Mouse (Mus musculus) lung, postnatal 25 days (tissue): ENCODE measurements at regions not wholly inside any gene's neighbourhood (a gene's known extent, or its start where the extent isn't known, plus 50 kb on each side); places are given as distances from the start of the nearest gene placed in this dataset.

Source experiments
- DNase-seq: peaks from one replicate; pipeline ENCODE4 v3.0.0; 2022; ENCODE audit warnings: low spot score

DNA sequence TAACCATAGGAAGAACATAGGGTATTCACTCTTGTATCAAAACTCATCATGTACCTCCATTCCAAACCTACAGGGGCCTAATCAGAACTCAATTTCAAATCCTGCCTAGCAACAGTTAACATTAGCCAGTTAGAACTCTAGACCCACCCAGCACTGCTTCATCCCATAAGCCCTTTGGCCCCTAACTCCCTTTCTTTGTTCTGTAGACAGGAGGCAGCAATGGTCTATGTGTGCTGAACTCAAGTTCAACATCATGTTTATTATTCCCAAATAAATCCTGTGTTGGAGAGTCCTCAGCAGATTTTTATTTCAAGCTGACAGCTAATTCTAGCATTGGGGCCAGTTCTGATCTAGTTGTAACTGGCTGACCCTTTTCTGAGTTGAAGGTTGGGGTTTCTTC lies 112.2 kb downstream of the Ipo8 start:
- no peak for DNase-seq

DNA sequence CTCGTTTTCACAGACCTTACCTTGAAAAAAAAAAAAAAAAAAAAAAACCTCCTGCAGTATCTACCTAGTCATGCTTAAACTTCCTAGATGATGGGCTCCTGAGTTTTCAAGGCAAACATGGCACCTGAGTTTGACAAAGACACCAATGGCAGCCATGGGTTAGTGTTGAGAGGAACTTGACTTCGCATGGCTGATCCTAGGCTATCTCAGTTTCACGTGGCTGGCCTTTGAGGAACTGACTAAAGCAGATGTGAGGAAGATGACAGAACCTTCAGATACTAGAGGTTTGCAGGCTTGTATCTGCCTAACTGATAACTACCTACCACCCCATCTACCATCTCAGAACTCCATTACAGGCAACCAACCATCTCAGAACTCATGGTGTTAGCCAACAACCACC lies 120.9 kb downstream of the Ipo8 start:
- no peak for DNase-seq

DNA sequence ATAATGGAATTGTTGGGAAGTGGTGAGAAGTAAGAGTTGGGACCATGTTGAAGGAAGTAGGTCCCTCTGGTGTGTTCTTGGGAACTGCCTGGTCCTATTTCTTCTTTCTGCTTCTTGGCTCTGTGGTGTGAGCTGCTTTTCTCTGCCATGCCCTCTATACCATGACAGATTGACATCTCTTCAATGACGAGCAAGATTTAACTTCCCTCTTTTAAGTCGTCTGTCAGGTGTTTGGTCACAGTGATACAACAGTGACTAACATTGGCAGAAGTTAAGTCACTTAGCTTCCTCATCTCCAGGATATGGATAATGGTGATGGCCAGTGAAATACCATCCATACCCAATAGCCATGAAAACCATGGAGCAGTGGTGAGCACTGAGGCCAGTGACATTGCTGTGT lies 122.9 kb downstream of the Ipo8 start:
- DNase-seq: no peak

DNA sequence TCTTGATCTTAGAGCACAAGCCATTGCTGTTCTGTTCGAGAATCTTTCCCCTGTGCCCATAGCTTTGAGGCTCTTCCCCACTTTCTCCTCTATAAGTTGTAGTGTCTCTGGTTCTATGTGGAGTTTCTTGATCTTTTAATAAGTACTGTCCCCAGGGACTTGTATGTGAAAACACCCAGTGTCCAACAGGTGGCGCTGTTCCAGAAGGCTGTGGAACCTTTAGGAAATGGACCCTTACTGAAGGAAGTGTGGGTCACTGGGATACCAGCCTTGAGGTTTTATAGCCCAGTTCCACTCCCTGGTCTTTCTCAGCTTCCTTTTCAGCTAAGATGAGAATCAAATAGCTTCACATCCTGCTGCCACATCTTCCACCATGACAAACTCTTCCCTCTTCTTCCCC lies 125.6 kb downstream of the Ipo8 start:
- DNase-seq: peak; percentile 14

DNA sequence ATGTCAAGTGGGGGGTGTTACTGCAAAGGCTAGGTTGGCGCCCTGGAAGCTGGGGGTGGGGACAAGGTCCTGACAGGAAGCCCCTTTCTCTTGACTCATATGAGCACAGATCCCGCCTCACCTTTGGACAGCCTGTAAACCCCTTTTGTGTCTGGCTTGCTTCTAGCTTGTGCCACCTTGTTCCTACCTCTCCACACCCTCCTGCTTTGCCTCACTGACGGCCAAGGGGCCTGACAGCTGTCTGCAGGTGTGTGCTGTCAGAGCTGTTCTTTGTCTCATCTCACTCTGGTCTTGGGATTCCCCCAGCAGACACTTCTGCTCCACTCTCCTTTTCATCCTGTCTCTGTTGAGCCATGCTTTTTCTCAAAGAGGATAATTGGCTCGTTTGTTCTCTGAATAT lies 137.9 kb downstream of the Ipo8 start:
- DNase-seq: no peak

DNA sequence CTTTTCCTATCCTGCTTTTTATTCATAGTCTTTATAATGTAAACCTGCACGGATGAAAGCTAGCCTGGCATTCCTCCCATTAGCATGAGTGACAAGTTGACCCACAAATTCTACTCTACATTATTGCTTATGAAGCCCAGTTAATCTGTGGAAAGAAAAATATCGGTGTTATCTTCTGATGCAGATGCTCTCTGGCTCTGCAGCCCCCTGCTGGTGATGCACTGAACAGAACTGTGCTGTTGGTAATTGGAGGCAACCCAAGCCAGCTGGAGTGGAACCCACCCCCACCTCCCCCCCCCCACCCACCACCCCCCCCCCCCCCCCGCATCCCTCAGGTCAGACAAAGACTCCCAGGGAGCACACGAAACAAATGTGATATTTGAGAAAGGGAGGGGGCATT lies 143.5 kb downstream of the Ipo8 start:
- peak; percentile 52 for DNase-seq

DNA sequence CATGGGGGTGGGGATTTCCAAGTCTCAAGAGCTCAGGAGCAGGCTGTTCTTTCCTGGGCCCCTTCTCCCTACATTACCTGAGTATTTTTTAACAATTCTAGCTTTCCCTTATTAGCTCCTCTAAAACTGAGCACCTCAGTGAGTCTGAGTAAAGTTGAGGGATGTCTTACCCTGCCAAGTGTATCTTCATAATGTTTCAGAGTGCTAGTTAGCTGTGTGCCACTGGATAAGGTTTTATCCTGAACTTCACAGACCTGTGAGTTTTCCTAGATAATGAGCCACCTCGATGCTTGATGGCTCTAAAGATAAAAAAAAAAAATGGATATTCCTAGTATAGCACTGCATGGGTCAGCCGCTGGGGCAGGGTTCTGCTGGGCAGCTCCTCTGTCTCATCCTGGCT lies 171.1 kb downstream of the Ipo8 start:
- no peak for DNase-seq

DNA sequence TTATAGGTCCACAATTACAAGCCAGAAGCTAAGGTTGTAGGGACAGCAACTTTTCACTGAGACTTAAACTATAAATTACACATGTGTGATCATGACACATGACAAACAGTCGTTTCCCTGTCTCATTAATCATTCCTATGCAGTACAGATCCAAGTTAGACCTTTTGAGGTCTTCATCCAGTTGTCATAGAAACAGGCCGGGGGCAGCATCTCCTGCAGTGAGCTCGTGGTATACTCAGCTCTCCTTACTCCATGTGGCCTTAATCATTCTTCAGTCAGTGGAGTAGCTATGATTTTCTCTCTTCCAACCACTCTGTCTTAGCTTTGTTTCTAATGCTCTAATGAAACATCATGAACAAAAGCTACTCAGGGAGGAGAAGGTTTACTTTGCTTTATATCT lies 178.1 kb downstream of the Ipo8 start:
- DNase-seq: no peak

DNA sequence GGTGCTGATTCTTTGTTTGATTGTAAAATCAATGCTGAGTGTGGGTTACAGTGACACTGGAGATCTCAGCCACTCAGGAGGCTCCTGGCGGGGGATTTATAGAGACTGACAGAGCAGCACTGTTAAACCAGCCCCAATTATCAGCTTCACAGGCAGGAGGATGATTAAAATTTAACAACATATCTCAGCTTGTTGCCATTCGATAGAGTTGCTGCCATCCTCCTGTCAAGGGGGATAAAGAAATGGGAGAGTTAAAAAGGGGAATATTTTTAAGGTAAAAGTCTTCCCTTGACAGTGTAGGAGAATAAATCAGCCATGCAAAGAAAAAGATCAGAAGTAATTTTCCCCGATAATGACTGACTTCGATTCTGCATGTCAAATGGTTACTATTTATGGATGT lies 178.8 kb downstream of the Ipo8 start:
- no peak for DNase-seq

DNA sequence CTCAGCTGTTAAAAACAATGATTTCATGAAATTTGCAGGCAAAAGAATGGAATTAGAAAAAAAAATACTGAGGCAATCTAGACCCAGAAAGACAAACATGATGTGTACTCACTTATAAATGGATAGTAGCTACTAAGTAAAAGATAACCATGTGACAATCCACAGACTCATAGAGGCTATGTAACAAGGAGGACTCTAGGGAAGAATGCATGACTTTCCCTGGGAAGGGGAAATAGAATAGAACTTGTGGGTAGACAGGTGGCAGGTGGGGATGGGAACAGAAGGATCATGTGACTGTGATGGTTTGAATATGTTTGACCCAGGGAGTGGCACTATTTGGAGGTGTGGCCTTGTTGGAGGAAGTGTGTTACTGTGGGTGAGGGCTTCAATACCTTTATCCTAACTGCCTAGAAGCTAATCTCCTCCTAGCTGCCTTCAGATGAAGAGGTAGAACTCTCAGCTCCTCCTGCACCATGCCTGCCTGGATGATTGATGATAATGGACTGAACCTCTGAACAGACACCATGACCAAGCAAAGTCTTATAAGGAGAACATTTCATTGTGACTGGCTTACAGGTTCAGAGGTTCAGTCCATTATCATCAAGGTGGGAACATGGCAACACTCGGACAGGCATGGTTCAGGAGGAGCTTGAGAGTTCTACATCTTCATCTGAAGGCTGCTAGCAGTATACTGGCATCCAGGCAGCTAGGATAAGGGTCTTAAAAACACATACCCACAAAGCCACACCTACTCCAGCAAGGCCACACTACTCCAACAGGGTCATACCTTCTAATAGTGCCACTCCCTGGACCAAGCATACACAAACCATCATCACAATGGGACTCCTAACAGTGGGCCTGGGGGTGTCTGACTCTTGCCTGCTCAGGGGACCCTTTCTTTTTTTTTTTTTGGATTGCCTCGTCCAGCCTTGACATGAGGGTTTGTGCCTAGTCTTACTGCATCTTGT lies 183.6 kb downstream of the Ipo8 start:
- no peak for DNase-seq

DNA sequence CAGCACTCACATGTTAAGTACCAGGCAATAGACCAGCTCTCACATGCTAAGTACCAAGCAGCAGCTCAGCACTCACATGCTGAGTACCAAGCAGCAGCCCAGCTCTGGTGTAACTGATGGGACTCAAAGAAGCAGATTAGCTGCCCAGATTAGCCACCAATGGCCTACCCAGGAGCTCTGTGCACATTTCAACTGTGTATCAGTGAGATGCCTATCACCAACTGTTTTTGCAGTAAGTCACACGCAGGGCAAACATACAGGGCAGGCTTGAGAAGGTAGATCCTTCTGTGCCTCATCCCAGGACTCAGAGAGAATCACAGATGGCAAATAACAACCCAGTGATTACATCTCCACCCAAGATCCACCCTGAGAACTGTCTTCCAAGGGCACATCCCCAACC lies 190.7 kb downstream of the Ipo8 start:
- DNase-seq: no peak

DNA sequence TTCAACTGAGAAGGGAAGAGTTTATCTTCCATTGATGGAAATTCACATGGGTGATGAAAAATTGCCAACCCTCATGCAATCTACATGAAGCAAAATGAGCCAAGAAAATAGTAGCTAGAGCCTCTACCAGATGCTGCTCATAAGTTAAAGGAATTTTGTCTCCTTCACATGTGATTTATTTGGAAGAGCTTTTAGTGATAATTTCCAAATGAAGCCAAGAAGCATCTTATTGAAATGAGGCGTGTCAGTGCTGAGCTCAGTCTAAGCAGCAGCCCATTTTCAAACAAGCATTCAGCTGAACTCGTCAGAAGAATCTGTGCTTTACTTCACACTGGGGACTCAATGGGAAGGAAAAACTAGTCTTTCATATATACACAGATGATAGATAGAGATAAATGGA lies 190.0 kb upstream of the Tmtc1 start:
- DNase-seq: no peak

DNA sequence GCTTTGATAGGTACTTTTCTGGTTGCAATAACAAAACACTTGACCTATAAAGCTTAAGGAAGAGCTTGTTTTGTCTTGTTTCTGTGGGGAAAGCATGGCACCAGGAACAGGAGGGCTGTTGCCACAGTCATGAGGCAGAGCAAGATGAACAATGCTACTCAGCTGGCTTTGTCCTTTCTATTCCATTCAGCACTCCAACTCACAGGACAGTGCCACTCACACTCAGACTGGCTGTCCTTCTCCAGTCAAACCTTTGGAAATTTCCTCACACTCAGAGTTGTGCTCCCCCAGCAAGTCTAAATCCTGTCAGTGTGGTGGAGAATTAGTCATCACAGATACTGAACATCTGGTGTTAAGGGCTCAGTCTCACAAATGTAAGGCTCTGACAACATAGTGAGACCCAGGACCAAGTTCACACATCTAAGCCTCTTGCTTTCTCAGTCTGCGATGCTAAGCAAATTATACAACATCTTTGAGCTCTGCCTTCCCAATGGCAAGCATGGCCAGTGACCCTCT lies 183.0 kb upstream of the Tmtc1 start:
- no peak for DNase-seq

DNA sequence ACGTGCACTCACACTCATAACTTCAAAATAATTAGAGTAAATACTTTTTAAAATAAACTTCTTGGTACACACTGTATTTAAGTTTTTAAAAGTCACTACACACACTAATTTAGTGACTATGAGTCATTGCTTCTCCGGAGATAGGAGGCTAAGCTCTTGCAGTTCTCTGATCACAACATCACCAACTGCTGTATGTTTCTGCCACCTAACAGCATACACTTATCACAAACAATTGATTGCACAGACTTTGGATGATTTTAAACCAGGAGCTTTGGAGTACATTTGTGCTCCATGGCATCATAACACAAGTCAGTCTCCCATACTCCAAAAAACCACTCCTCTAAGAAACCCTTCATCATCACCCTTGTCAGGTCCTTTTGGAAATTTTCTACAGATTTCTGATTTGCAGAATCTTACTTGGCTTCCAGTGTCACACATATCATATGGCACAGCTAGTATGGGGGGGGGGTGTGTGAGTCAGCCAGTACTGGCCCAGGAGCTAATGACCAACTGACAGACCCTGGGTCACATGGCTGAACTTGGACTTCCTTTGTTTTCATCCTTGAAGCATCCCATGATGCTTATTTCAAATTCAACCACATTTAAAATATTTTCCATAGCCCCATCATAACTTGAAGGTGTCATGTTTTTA lies 179.1 kb upstream of the Tmtc1 start:
- DNase-seq: no peak

DNA sequence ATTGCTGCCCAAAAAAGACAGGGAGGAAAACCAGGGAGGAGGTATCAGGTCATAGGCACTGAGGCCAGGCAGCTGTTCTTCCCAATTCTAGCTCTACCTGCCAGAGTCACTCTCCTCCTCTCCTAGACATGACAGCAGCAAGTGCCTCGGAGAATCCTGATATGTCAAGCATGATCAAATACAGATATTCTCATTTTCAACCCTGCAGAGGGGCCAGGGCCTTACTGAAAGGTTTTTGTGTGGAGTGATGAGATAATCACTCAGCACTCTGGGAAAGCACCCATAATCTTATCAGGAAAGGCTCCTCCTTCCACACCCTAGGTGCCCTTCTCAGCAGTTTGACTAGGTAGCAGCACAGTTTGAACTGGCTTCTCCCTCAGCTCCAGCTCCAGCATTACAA lies 175.8 kb upstream of the Tmtc1 start:
- DNase-seq: no peak

DNA sequence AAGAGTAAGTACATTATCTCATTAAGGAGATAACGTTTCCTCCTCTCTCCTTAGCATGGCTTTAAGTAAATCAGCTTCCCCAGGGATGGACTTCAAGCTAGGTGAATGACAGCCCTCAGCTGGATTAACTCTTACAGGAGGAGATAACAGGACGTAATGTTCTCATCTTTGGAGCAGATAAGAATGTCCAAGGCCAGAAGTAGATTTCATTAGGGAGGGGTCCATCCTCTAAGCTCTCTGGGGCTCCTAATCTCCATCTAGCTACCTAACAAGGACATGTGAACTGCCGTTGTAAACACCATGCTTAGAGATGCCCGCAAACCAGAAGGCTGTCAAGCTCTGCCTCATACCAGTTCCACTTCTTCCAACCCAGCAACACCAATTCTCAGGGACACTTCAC lies 171.7 kb upstream of the Tmtc1 start:
- no peak for DNase-seq

DNA sequence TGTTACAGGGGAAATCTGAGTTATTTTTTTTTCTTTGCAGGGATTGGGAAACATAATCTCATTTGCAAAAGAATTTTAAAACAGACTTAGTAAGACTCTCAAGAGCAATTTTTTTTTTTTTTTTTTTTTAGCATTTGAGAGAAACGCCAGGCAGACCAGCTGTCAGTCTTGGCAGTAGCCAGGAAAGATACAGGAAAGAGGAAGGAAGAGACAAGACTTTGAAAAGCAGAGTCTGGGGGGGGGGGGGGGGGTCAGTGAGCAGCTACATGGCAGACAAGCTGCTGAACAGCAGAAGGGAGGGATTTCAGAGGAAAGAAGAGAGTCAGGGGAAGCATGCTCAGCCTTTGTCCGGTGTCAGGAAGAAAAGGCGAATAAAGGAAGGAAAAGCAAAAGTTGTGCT lies 171.3 kb upstream of the Tmtc1 start:
- no peak for DNase-seq

DNA sequence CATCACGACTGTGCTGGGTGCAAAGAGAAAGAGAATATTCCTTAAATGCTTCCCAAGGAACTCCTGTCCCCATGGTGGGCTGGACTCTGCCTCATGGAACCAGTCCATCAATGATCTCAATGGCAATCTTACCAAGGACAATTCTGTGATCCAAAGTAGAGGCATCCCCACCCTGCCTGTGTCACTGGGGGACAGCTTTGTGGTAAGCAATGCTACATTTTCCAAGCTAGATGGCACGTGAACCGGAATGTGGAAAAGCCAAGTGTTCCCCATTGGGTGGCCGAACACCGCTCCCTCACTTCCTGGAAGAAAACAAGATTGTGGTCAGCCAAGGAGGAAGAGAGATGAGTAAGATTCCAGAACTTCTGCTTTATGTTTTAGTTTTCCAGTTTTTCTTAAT lies 164.7 kb upstream of the Tmtc1 start:
- DNase-seq: no peak

DNA sequence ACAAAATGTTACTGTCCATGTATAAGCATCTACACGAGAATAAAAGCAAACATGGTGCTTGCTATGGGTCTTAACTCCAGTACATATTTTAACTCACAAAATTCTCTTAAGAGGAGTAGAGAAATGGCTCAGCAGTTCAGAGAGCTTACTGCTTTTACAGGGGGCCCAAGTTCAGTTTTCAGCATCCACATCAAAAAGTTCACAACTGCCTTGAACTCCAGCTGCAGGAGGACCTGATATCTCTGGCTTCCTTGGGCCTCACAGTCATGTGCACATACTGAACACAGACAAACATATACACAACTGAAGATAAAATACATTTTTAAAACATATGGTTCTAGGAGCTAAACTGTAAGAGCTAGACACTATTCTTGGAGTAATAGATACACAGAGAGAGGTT lies 161.0 kb upstream of the Tmtc1 start:
- DNase-seq: no peak

DNA sequence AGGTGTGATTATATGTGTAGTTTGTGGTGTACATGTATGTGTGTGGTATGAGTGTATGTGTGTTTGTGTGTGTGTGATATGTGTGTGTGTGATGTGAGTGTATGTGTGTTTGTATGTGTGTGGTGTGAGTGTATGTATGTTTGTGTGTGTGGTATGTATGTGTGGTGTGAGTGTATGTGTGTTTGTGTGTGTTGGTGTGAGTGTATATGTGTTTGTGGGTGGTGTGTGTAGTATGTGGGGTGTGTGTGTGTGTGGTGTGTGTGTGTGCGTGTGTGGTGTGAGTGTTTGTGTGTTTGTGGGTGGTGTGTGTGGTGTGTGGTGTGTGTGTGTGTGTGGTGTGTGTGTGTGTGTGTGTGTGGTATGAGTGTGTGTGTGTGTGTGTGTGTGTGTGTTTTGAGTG lies 160.6 kb upstream of the Tmtc1 start:
- no peak for DNase-seq

DNA sequence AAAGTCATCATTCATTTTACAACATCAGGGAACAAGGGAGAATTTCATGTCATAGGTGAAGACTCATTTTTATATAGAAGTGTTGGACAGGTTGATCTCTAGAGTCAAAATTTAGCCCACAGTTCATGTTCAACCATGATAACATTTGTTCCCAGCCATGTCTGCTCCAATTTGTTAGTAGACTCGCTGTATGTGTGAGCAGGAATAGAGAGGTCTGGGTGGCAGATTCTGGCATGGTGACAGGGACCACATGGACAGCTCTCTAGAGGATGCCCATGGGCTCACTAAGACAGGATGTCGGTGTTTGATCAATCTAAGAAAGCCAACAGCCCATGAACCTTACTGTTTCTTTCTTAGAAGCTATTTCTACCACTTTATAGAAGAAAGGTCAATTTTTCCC lies 159.7 kb upstream of the Tmtc1 start:
- DNase-seq: no peak

DNA sequence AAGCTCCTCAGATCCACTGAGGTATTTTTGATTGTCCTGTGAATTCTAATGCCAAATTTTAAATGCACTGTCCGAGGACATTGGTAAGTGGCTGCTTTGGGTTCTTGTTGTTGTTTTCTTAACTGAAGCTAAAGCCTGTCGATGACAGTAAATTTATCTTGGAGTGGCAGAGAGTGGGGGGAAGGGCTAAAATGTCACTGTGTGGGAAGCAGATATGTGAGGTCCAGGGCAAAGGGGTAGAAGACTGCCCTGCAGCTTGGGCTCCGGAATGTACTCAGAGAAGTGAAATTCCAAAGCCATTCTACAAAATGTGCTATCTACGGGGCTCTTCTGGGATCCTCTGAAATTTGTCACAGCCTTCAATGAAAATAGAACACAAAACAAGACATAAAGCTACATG lies 159.3 kb upstream of the Tmtc1 start:
- no peak for DNase-seq

DNA sequence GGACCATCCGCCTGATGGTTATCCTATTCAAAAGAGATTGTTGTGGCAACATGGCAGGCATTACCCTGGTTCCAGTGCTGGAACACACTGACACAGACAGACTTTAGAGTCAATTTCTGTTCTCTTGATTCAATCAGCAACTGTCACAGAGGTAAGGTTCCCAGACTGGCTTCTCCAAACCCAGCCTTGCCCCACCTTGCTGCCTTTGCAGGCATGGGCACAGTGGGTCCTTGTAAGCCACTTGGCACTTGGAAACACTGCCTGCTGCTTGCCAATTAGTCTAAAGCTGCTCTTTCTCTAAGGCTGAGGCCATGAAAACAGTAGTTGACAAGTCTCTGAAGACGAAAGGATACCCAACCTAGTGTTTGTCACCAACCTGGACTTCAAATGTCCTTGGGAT lies 158.7 kb upstream of the Tmtc1 start:
- DNase-seq: no peak

DNA sequence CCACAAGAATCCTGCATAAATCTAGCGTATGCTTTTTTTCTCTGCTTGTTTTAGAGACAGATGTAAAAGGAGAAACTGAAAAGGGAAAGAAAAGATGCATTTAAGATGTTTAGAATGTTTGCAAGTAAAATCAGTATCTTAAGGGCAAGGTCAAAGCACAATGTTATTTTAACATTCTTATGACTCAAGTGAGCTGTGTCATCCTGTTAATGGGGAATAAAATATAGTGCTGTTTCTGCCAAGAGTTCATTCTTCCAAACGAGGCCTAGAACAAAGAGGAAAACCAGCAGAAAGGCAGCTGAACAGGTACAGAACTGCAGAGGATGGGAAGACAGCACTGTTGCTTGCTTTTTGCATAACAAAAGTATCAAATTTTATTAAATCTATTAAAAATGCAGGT lies 156.7 kb upstream of the Tmtc1 start:
- no peak for DNase-seq
